Mouse (Mus musculus) liver, adult (tissue): ENCODE measurements around the gene Ext2.

ENCODE experiments used
- GATA4 ChIP-seq: IDR thresholded peaks from 2 replicates; pipeline ENCODE4 v1.6.1; 2014; ENCODE audit warnings: mild to moderate bottlenecking, low read length; ENCODE audit not compliant: insufficient replicate concordance

Gene Ext2

GRCm38 (mm10) chr2:93690064-93690930 is 132.1 kb downstream of the Ext2 start:
- TF ChIP-seq GATA4 = no peak

GRCm38 (mm10) chr2:93683674-93684073 is 138.7 kb downstream of the Ext2 start:
- TF ChIP-seq GATA4 = no peak

- TF ChIP-seq GATA4 = peak; percentile 80; the same call in 1 of the 2 replicates
These were observed 139.7 kb downstream of the Ext2 start for GRCm38 (mm10) chr2:93682601-93683202.

GRCm38 (mm10) chr2:93681321-93681720 is 141.0 kb downstream of the Ext2 start:
- TF ChIP-seq GATA4 = no peak

GRCm38 (mm10) chr2:93677231-93677630 is 145.1 kb downstream of the Ext2 start:
- TF ChIP-seq GATA4 = no peak

GRCm38 (mm10) chr2:93671573-93672184 is 150.7 kb downstream of the Ext2 start:
- no peak for TF ChIP-seq GATA4

- TF ChIP-seq GATA4 = no peak
These were observed 156.1 kb downstream of the Ext2 start for GRCm38 (mm10) chr2:93666146-93666858.

- no peak for TF ChIP-seq GATA4
These were observed 156.9 kb downstream of the Ext2 start for GRCm38 (mm10) chr2:93665472-93665871.

- TF ChIP-seq GATA4 = no peak
These were observed 160.0 kb downstream of the Ext2 start for GRCm38 (mm10) chr2:93662240-93662865.

GRCm38 (mm10) chr2:93661096-93661495 is 161.3 kb downstream of the Ext2 start:
- TF ChIP-seq GATA4 = no peak

- no peak for TF ChIP-seq GATA4
These were observed 162.6 kb downstream of the Ext2 start for GRCm38 (mm10) chr2:93659705-93660308.

- no peak for TF ChIP-seq GATA4
These were observed 163.4 kb downstream of the Ext2 start for GRCm38 (mm10) chr2:93659004-93659403.

GRCm38 (mm10) chr2:93654336-93655055 is 167.9 kb downstream of the Ext2 start:
- no peak for TF ChIP-seq GATA4
